Mouse (Mus musculus) small intestine, adult 2 months (tissue): ENCODE data around the gene Ebf1.

Experiments used
- CTCF ChIP-seq: fragments of 200-500 bp; IDR thresholded peaks from 2 replicates; pipeline ENCODE4 v1.5.1; 2012; ENCODE audit warnings: low read depth, mild to moderate bottlenecking, control low read depth, inconsistent platforms, low read length, moderate library complexity, mixed read lengths; ENCODE audit not compliant: insufficient replicate concordance, insufficient read length; ENCODE audit errors: extremely low read depth
- POLR2A ChIP-seq: fragments of 200-500 bp; IDR thresholded peaks from 2 replicates; pipeline ENCODE4 v1.6.1; 2012; ENCODE audit warnings: low read depth, mild to moderate bottlenecking, control low read depth, inconsistent platforms, low read length, moderate library complexity

DNA sequence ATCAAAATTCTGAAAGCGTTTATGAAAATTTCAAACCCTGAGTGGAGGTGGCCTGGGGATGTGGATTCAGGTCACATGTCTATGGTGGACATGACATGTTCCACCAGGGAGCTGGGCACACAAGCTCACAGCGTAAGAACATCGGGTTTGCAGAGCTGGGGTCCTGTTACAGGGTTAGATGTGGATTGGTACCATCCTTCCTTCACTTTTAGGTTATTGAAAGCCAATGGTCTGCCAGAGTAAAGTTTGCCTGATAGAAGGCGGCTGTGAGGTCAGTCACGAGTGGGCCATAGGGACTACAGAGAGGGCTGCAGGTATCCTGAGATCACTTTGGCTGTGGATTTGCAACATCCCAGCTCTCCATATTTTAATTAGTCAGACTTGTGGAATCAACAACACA lies 44.3 kb upstream of the Ebf1 start:
- TF ChIP-seq POLR2A = no peak
- no peak for TF ChIP-seq CTCF
